Mouse (Mus musculus): ENCODE measurements around the gene Agap1. TPM values are rescaled to one million over a fixed set of nuclear protein-coding genes. Genes with fewer than 3 reads are reported as not detected.

Gene Agap1
- polyA plus RNA-seq, 1 experiment from 2014 or later = 89.6 TPM

- ATAC-seq (ENCODE audit: low FRiP score, low TSS enrichment) (0 out of 2 replicates have a peak, but pooled peaks have one; percentile 54), DNase-seq (peak; percentile 96)
- H3K36me3 ChIP-seq (ENCODE audit: control insufficient read depth, insufficient read depth, low read length) = no peaks in the 10 kb centered on the region
- no peak overlapping the region for H3K4me2 ChIP-seq (ENCODE audit: low read length)
- H3K4me1 ChIP-seq (ENCODE audit: control insufficient read depth, insufficient read depth, low read length) = peaks cover 30% of the 10 kb centered on the region
- 7% methylated on average over 4 of the region's 4 CpGs for WGBS
- no peaks in the 10 kb centered on the region for H3K9me3 ChIP-seq (ENCODE audit: control insufficient read depth, low read length)
- H3K9ac ChIP-seq (replicated peaks; ENCODE audit: low read length) = no peak overlapping the region
- H3K27me3 ChIP-seq (ENCODE audit: control insufficient read depth, insufficient read depth, low read length) = no peaks in the 10 kb centered on the region
- no peak overlapping the region for H3K27ac ChIP-seq (replicated peaks; ENCODE audit: low read depth, low read length)
- no peak overlapping the region for H3K4me3 ChIP-seq (replicated peaks; ENCODE audit: low read depth, low read length)
Observed at GRCm38 (mm10) chr1:89524369-89524768, 69.8 kb downstream of the Agap1 start.

GRCm38 (mm10) chr1:89524998-89525397 is 70.4 kb downstream of the Agap1 start:
- no peaks in the 10 kb centered on the region for H3K9me3 ChIP-seq (ENCODE audit: control insufficient read depth, low read length)
- DNase-seq (no peak), ATAC-seq (ENCODE audit: low FRiP score, low TSS enrichment) (no peak)
- no peak overlapping the region for H3K27ac ChIP-seq (replicated peaks; ENCODE audit: low read depth, low read length)
- H3K9ac ChIP-seq (replicated peaks; ENCODE audit: low read length) = no peak overlapping the region
- H3K36me3 ChIP-seq (ENCODE audit: control insufficient read depth, insufficient read depth, low read length) = no peaks in the 10 kb centered on the region
- H3K4me1 ChIP-seq (ENCODE audit: control insufficient read depth, insufficient read depth, low read length) = peaks cover 29% of the 10 kb centered on the region
- H3K4me2 ChIP-seq (ENCODE audit: low read length) = no peak overlapping the region
- no peaks in the 10 kb centered on the region for H3K27me3 ChIP-seq (ENCODE audit: control insufficient read depth, insufficient read depth, low read length)
- H3K4me3 ChIP-seq (replicated peaks; ENCODE audit: low read depth, low read length) = no peak overlapping the region
- WGBS = 75% methylated on average over 4 of the region's 4 CpGs

GRCm38 (mm10) chr1:89525825-89526224 is 71.2 kb downstream of the Agap1 start:
- Histone ChIP-seq H3K36me3 (ENCODE audit: control insufficient read depth, insufficient read depth, low read length) (no peaks in the 10 kb centered on the region), H3K27ac (replicated peaks; ENCODE audit: low read depth, low read length) (no peak overlapping the region), H3K9ac (replicated peaks; ENCODE audit: low read length) (no peak overlapping the region), H3K4me3 (replicated peaks; ENCODE audit: low read depth, low read length) (no peak overlapping the region), H3K4me1 (ENCODE audit: control insufficient read depth, insufficient read depth, low read length) (peaks cover 22% of the 10 kb centered on the region), H3K4me2 (ENCODE audit: low read length) (no peak overlapping the region; the same call in 1 of the 2 replicates), H3K9me3 (ENCODE audit: control insufficient read depth, low read length) (no peaks in the 10 kb centered on the region), H3K27me3 (ENCODE audit: control insufficient read depth, insufficient read depth, low read length) (no peaks in the 10 kb centered on the region)
- ATAC-seq (ENCODE audit: low FRiP score, low TSS enrichment) (peak; percentile 65; the same call in 1 of the 2 replicates), DNase-seq (peak; percentile 85)
- WGBS = 36% methylated on average over 13 of the region's 13 CpGs

- Histone ChIP-seq H3K27me3 (ENCODE audit: control insufficient read depth, insufficient read depth, low read length) (no peaks in the 10 kb centered on the region), H3K9me3 (ENCODE audit: control insufficient read depth, low read length) (peaks cover 7% of the 10 kb centered on the region; the same call in 1 of the 2 replicates), H3K9ac (replicated peaks; ENCODE audit: low read length) (no peak overlapping the region), H3K27ac (replicated peaks; ENCODE audit: low read depth, low read length) (no peak overlapping the region), H3K4me1 (ENCODE audit: control insufficient read depth, insufficient read depth, low read length) (peaks cover 5% of the 10 kb centered on the region; the same call in 1 of the 2 replicates), H3K36me3 (ENCODE audit: control insufficient read depth, insufficient read depth, low read length) (no peaks in the 10 kb centered on the region), H3K4me2 (ENCODE audit: low read length) (no peak overlapping the region), H3K4me3 (replicated peaks; ENCODE audit: low read depth, low read length) (no peak overlapping the region)
- ATAC-seq (ENCODE audit: low FRiP score, low TSS enrichment) (no peak), DNase-seq (no peak)
- 82% methylated on average over 17 of the region's 17 CpGs for WGBS
Observed at GRCm38 (mm10) chr1:89528671-89529276, 74.2 kb downstream of the Agap1 start.

GRCm38 (mm10) chr1:89533702-89534101 is 79.1 kb downstream of the Agap1 start:
- Histone ChIP-seq H3K4me1 (ENCODE audit: control insufficient read depth, insufficient read depth, low read length) (0 out of 2 replicates have a peak, but pooled peaks cover 4% of the 10 kb centered on the region), H3K4me3 (replicated peaks; ENCODE audit: low read depth, low read length) (no peak overlapping the region), H3K27me3 (ENCODE audit: control insufficient read depth, insufficient read depth, low read length) (no peaks in the 10 kb centered on the region), H3K9me3 (ENCODE audit: control insufficient read depth, low read length) (peaks cover 7% of the 10 kb centered on the region; the same call in 1 of the 2 replicates), H3K9ac (replicated peaks; ENCODE audit: low read length) (no peak overlapping the region), H3K36me3 (ENCODE audit: control insufficient read depth, insufficient read depth, low read length) (no peaks in the 10 kb centered on the region), H3K27ac (replicated peaks; ENCODE audit: low read depth, low read length) (no peak overlapping the region), H3K4me2 (ENCODE audit: low read length) (no peak overlapping the region)
- ATAC-seq (ENCODE audit: low FRiP score, low TSS enrichment) (no peak), DNase-seq (no peak)
- WGBS = 88% methylated on average over 9 of the region's 9 CpGs

- Histone ChIP-seq H3K4me2 (ENCODE audit: low read length) (no peak overlapping the region), H3K27ac (replicated peaks; ENCODE audit: low read depth, low read length) (no peak overlapping the region), H3K9me3 (ENCODE audit: control insufficient read depth, low read length) (peaks cover 7% of the 10 kb centered on the region; the same call in 1 of the 2 replicates), H3K9ac (replicated peaks; ENCODE audit: low read length) (no peak overlapping the region), H3K27me3 (ENCODE audit: control insufficient read depth, insufficient read depth, low read length) (no peaks in the 10 kb centered on the region), H3K4me1 (ENCODE audit: control insufficient read depth, insufficient read depth, low read length) (0 out of 2 replicates have a peak, but pooled peaks cover 4% of the 10 kb centered on the region), H3K4me3 (replicated peaks; ENCODE audit: low read depth, low read length) (no peak overlapping the region), H3K36me3 (ENCODE audit: control insufficient read depth, insufficient read depth, low read length) (no peaks in the 10 kb centered on the region)
- DNase-seq (no peak), ATAC-seq (ENCODE audit: low FRiP score, low TSS enrichment) (no peak)
Observed at GRCm38 (mm10) chr1:89535206-89535605, 80.6 kb downstream of the Agap1 start.

GRCm38 (mm10) chr1:89538163-89538946 is 83.7 kb downstream of the Agap1 start:
- ATAC-seq (ENCODE audit: low FRiP score, low TSS enrichment) (no peak), DNase-seq (no peak)
- H3K4me2 ChIP-seq (ENCODE audit: low read length) = no peak overlapping the region
- H3K9me3 ChIP-seq (ENCODE audit: control insufficient read depth, low read length) = no peaks in the 10 kb centered on the region
- H3K27ac ChIP-seq (replicated peaks; ENCODE audit: low read depth, low read length) = no peak overlapping the region
- H3K4me3 ChIP-seq (replicated peaks; ENCODE audit: low read depth, low read length) = no peak overlapping the region
- H3K27me3 ChIP-seq (ENCODE audit: control insufficient read depth, insufficient read depth, low read length) = no peaks in the 10 kb centered on the region
- no peak overlapping the region for H3K9ac ChIP-seq (replicated peaks; ENCODE audit: low read length)
- WGBS = 81% methylated on average over 18 of the region's 18 CpGs
- no peaks in the 10 kb centered on the region for H3K36me3 ChIP-seq (ENCODE audit: control insufficient read depth, insufficient read depth, low read length)
- peaks cover 34% of the 10 kb centered on the region for H3K4me1 ChIP-seq (ENCODE audit: control insufficient read depth, insufficient read depth, low read length)

GRCm38 (mm10) chr1:89539127-89539526 is 84.5 kb downstream of the Agap1 start:
- H3K36me3 ChIP-seq (ENCODE audit: control insufficient read depth, insufficient read depth, low read length) = no peaks in the 10 kb centered on the region
- ATAC-seq (ENCODE audit: low FRiP score, low TSS enrichment) (no peak), DNase-seq (no peak)
- H3K27ac ChIP-seq (replicated peaks; ENCODE audit: low read depth, low read length) = no peak overlapping the region
- H3K4me2 ChIP-seq (ENCODE audit: low read length) = no peak overlapping the region
- H3K27me3 ChIP-seq (ENCODE audit: control insufficient read depth, insufficient read depth, low read length) = no peaks in the 10 kb centered on the region
- peaks cover 36% of the 10 kb centered on the region for H3K4me1 ChIP-seq (ENCODE audit: control insufficient read depth, insufficient read depth, low read length)
- WGBS = 91% methylated on average over 13 of the region's 13 CpGs
- no peak overlapping the region for H3K9ac ChIP-seq (replicated peaks; ENCODE audit: low read length)
- H3K9me3 ChIP-seq (ENCODE audit: control insufficient read depth, low read length) = no peaks in the 10 kb centered on the region
- no peak overlapping the region for H3K4me3 ChIP-seq (replicated peaks; ENCODE audit: low read depth, low read length)

Measured in midbrain, embryonic 14.5 days (tissue).